Mouse (Mus musculus) heart, postnatal 0 days (tissue): Measurements from ENCODE around the gene Ttc28. TPM values are rescaled to one million over a fixed set of nuclear protein-coding genes. Genes with fewer than 3 reads are reported as not detected.

Experiments used
- ATAC-seq: fragments of 200-750 bp; cut with Nextera tagmentation; 2 replicates; pipeline ENCODE4 v1.8.0; 2017; ENCODE audit warnings: low read depth, moderate number of reproducible peaks, moderate library complexity; ENCODE audit not compliant: insufficient read depth
- DNase-seq: peaks from one replicate; pipeline ENCODE4 v3.0.0-alpha.2; 2016; ENCODE audit warnings: low spot score
- H3K27ac ChIP-seq: fragments of 300-500 bp; sonication (generic); 2 replicates; pipeline ENCODE4 v1.5.1; 2014; ENCODE audit warnings: low read depth, mild to moderate bottlenecking
- H3K27me3 ChIP-seq: fragments of 300-500 bp; sonication (generic); 2 replicates; pipeline ENCODE4 v1.6.1; 2014; ENCODE audit warnings: low read length, mixed read lengths; ENCODE audit not compliant: control insufficient read depth, insufficient read depth
- H3K36me3 ChIP-seq: fragments of 300-500 bp; sonication (generic); replicated peaks from 2 replicates; pipeline ENCODE4 v1.6.1; 2014; ENCODE audit warnings: low read length, mixed read lengths; ENCODE audit not compliant: control insufficient read depth, insufficient read depth
- H3K4me1 ChIP-seq: fragments of 300-500 bp; sonication (generic); 2 replicates; pipeline ENCODE4 v1.6.1; 2014; ENCODE audit warnings: antibody characterized with exemption; ENCODE audit not compliant: control insufficient read depth, insufficient read depth
- H3K4me2 ChIP-seq: fragments of 300-500 bp; sonication (generic); 2 replicates; pipeline ENCODE4 v1.6.1; 2014; ENCODE audit warnings: low read depth, mild to moderate bottlenecking, low read length, moderate library complexity
- H3K4me3 ChIP-seq: fragments of 300-500 bp; sonication (generic); 2 replicates; pipeline ENCODE4 v1.5.1; 2014; ENCODE audit warnings: low read depth, low read length
- H3K9ac ChIP-seq: fragments of 300-500 bp; sonication (generic); replicated peaks from 2 replicates; pipeline ENCODE4 v1.6.1; 2014; ENCODE audit warnings: low read depth, low read length, mixed read lengths
- H3K9me3 ChIP-seq: fragments of 300-500 bp; sonication (generic); replicated peaks from 2 replicates; pipeline ENCODE4 v1.6.1; 2016; ENCODE audit warnings: low read length; ENCODE audit not compliant: control insufficient read depth
- CTCF ChIP-seq: IDR thresholded peaks from 2 replicates; pipeline ENCODE4 v1.5.1; 2016; ENCODE audit warnings: antibody characterized with exemption, control low read depth, low read depth
- EP300 ChIP-seq: IDR thresholded peaks from 2 replicates; pipeline ENCODE4 v1.6.1; 2016; ENCODE audit warnings: antibody characterized with exemption, low read depth
- WGBS: fragments of 180-500 bp; shearing (Covaris S2); extraction: QIAGEN DNeasy Blood & Tissue Kit; methylation state at CpG from one replicate; pipeline ENCODE4 v1.1.7; 2014; 5-methylcytosine and 5-hydroxymethylcytosine counted together
- polyA plus RNA-seq: library from polyadenylated mRNA; unstranded; fragments of >200 nt; fragmentation: Nextera tagmentation; extraction: Ambion mirVana; gene quantifications from 2 replicates; pipeline ENCODE4 v1.2.1, GENCODE M21; 2015
- total RNA-seq: library from RNA; depleted of rRNA; stranded (reverse); fragments of >200 nt; gene quantifications from 2 replicates; pipeline ENCODE4 v1.2.3, GENCODE M21; 2014; ENCODE audit warnings: low replicate concordance

Ttc28 gene
- total and polyA plus RNA-seq, 2 experiments from 2014 or later = 4.6 to 14.2 TPM

DNA sequence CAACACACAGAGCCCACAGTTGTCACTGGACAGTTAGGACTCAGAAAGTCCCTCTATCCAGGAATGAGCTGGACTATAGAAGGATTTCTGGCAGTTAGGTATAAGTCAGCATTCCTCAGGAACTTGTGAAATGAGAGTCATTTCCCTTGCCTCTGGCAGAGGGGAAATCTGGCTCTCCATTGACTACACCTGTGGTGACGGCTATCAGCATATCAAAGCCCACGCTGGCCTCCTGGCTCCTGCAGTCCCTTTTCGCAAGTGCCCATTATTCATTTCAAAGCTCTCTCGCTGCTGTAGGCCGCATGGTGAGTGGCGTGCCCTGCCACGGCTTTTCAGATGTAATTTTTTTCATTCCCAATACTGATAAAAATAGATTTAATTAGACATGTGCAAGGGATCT, 164.6 kb downstream of the Ttc28 start:
- WGBS = 64% methylated on average over 7 of the region's 7 CpGs
- Histone ChIP-seq H3K4me3 (no peak overlapping the region), H3K36me3 (no peaks in the 10 kb centered on the region), H3K9me3 (no peaks in the 10 kb centered on the region), H3K4me1 (peaks cover 11% of the 10 kb centered on the region), H3K27me3 (no peaks in the 10 kb centered on the region), H3K4me2 (no peak overlapping the region), H3K9ac (no peak overlapping the region), H3K27ac (no peak overlapping the region)
- DNase-seq = no peak
- TF ChIP-seq EP300 (no peak), CTCF (no peak)
- ATAC-seq = no peak

DNA sequence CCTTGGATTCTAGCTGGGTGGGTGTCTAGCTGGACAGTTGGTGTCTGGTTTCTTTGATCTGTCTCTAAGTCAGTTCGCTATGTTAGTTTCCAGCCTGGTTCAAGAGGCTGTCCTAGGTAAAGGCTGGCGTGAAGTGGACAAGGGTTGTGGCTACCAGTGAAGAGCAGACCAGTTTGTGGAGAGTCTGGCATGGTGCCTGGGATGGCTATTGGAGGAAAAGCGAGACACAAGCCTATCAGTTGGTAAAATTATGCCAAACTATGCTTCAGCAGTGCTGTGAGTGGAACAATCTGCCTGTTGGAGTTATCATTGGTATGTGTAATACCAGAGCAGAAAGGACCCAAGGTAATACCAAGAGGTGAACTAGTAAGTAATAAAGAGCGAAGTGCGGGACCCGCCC, 166.8 kb downstream of the Ttc28 start:
- no peak for DNase-seq

DNA sequence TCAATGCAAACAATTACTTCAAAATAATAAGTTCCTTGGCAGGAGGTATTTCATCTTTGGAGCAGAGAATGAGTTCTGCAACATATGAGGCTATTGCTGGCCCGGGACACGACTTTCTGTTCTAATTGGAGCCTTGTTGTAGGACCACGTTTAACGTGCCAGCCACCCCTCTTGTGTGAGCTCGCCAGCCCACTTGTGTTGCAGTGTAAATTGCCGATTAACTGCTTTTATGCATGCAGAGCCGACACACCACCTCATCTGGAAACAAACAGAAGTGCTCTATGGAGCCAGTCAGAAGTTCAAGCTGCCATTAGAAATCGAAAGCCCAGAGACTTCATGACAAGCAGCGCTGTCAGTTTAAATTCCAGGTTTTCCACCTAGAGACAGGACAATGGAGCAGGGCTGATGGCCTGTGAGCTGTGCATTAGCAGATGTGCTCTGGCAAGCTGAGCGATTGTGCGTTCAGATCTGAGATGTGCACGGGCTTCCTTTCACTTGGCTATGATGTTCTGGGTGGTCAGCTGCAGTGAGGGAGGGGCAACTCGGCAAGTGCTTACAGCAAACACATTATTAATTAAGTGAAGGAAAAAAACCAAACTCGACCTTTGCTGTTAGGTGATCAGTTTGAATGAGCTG, 167.4 kb downstream of the Ttc28 start:
- no peak for DNase-seq
- no peak overlapping the region for H3K27ac ChIP-seq
- 78% methylated on average over 14 of the region's 14 CpGs for WGBS
- TF ChIP-seq EP300 (no peak), CTCF (no peak)
- H3K27me3 ChIP-seq = no peaks in the 10 kb centered on the region
- H3K36me3 ChIP-seq = no peaks in the 10 kb centered on the region
- no peaks in the 10 kb centered on the region for H3K9me3 ChIP-seq
- peaks cover 11% of the 10 kb centered on the region; the same call in 1 of the 2 replicates for H3K4me1 ChIP-seq
- H3K9ac ChIP-seq = no peak overlapping the region
- H3K4me3 ChIP-seq = no peak overlapping the region
- no peak for ATAC-seq
- no peak overlapping the region for H3K4me2 ChIP-seq

More for the DNA sequence above, 166.8 kb downstream of the Ttc28 start:
- Histone ChIP-seq H3K27me3 (no peaks in the 10 kb centered on the region), H3K36me3 (no peaks in the 10 kb centered on the region), H3K9me3 (no peaks in the 10 kb centered on the region), H3K4me1 (peaks cover 11% of the 10 kb centered on the region; the same call in 1 of the 2 replicates), H3K4me2 (no peak overlapping the region), H3K9ac (no peak overlapping the region), H3K4me3 (no peak overlapping the region), H3K27ac (no peak overlapping the region)
- TF ChIP-seq EP300 = no peak
- no peak for TF ChIP-seq CTCF
- no peak for ATAC-seq
- WGBS = 76% methylated on average over 6 of the region's 6 CpGs

DNA sequence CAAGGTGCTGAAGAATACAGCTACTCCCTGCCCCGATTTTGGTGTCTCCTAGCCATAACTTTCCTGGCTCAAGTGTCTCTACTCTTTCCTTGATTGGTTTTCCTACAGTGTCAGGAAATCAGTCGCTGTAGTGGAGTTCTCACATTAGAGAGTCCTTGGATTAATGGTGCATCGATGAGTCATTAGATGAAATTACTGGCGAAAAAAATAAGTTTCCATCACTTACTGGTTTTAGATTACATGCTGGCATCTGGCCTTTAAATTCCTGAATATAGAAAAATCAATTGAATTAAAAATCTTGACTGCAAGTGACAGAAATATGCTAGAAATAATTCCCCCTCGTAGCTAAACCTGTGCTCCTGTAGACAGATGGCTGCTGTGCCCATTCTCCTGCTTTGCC, 168.4 kb downstream of the Ttc28 start:
- no peaks in the 10 kb centered on the region for H3K36me3 ChIP-seq
- ATAC-seq (no peak), DNase-seq (no peak)
- H3K4me2 ChIP-seq = no peak overlapping the region
- no peaks in the 10 kb centered on the region for H3K9me3 ChIP-seq
- WGBS = 80% methylated on average over 5 of the region's 5 CpGs
- H3K4me3 ChIP-seq = no peak overlapping the region
- H3K27me3 ChIP-seq = 0 out of 2 replicates have a peak, but pooled peaks cover 3% of the 10 kb centered on the region
- no peak overlapping the region for H3K9ac ChIP-seq
- peaks cover 11% of the 10 kb centered on the region; the same call in 1 of the 2 replicates for H3K4me1 ChIP-seq
- H3K27ac ChIP-seq = no peak overlapping the region
- TF ChIP-seq CTCF (no peak), EP300 (no peak)

DNA sequence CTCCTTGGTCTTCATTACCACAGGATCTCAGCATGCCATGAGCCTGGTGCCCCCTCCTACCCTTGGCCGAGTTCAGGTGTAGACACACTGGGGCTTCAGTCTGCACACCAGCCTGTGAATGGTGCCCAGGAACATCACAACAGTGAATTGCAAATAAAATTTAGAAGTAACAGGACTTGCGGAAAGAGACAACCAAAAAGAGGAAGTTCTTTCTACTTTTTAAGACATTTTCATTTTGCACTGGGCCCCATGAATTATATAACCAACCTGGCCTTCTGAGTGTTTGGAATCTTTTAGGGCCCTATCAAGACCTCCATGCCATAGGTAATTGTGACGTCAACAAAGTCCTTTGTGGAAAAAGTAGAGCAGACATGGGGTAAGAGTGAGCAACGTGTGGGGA, 170.0 kb downstream of the Ttc28 start:
- ATAC-seq (no peak), DNase-seq (no peak)
- Histone ChIP-seq H3K4me2 (no peak overlapping the region), H3K9ac (no peak overlapping the region), H3K27ac (no peak overlapping the region), H3K9me3 (no peaks in the 10 kb centered on the region), H3K27me3 (peaks cover 10% of the 10 kb centered on the region; the same call in 1 of the 2 replicates), H3K36me3 (no peaks in the 10 kb centered on the region), H3K4me3 (no peak overlapping the region), H3K4me1 (peaks cover 9% of the 10 kb centered on the region; the same call in 1 of the 2 replicates)
- no peak for TF ChIP-seq CTCF
- no peak for TF ChIP-seq EP300
- 87% methylated on average over 4 of the region's 4 CpGs for WGBS

DNA sequence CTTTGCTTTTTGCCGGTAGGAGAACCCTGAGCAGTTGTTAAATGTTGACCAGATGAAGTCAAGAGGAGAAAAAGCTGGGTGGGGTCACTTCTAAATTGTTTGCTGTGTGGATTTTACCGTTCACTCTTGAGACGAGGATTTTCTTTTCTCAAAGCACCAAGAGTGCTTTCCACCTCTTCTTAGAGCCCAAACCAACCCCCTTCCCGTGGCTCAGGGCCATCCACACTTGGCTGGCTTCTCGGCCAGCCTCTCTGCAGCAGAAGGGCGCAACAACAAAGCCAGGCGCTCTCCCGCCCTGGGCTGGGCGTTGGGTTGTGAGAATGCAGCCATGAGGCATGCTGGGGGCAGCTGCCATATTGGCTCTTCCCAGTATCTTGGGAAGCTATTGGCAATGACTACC, 170.5 kb downstream of the Ttc28 start:
- Histone ChIP-seq H3K9ac (no peak overlapping the region), H3K4me3 (no peak overlapping the region), H3K4me2 (no peak overlapping the region), H3K36me3 (no peaks in the 10 kb centered on the region), H3K4me1 (0 out of 2 replicates have a peak, but pooled peaks cover 5% of the 10 kb centered on the region), H3K27me3 (peaks cover 10% of the 10 kb centered on the region; the same call in 1 of the 2 replicates), H3K9me3 (no peaks in the 10 kb centered on the region), H3K27ac (no peak overlapping the region)
- ATAC-seq (no peak), DNase-seq (no peak)
- WGBS = 71% methylated on average over 9 of the region's 9 CpGs
- TF ChIP-seq CTCF (no peak), EP300 (no peak)
